Mouse (Mus musculus) liver, embryonic 13.5 days (tissue): ENCODE measurements at regions not wholly inside any gene's neighbourhood (a gene's known extent, or its start where the extent isn't known, plus 50 kb on each side); places are given as distances from the start of the nearest gene placed in this dataset.
"Not testable (repeated sequence)": the region's sequence is repeated elsewhere in the genome, so short reads cannot be mapped to it uniquely, and the experiment has no call there.

Experiments
- ATAC-seq: fragments of 200-750 bp; cut with Nextera tagmentation; 2 replicates; pipeline ENCODE4 v1.8.0; 2017; ENCODE audit warnings: low read depth, mild to moderate bottlenecking, moderate number of reproducible peaks, moderate library complexity
- DNase-seq: peaks from one replicate; pipeline ENCODE4 v3.0.0; 2022
- H3K27ac ChIP-seq: fragments of 300-500 bp; sonication (generic); 2 replicates; pipeline ENCODE4 v1.5.1; 2015; ENCODE audit warnings: moderate library complexity, mild to moderate bottlenecking, inconsistent platforms
- H3K27me3 ChIP-seq: fragments of 300-500 bp; sonication (generic); 2 replicates; pipeline ENCODE4 v1.6.1; 2015; ENCODE audit warnings: mild to moderate bottlenecking, inconsistent platforms
- H3K36me3 ChIP-seq: fragments of 300-500 bp; sonication (generic); 2 replicates; pipeline ENCODE4 v1.6.1; 2015; ENCODE audit warnings: mild to moderate bottlenecking, inconsistent platforms
- H3K4me1 ChIP-seq: fragments of 300-500 bp; sonication (generic); replicated peaks from 2 replicates; pipeline ENCODE4 v1.6.1; 2015; ENCODE audit warnings: inconsistent platforms
- H3K4me2 ChIP-seq: fragments of 300-500 bp; sonication (generic); 2 replicates; pipeline ENCODE4 v1.6.1; 2015; ENCODE audit warnings: inconsistent platforms, mild to moderate bottlenecking, moderate library complexity
- H3K4me3 ChIP-seq: fragments of 300-500 bp; sonication (generic); replicated peaks from 2 replicates; pipeline ENCODE4 v1.5.1; 2015; ENCODE audit warnings: mild to moderate bottlenecking, inconsistent platforms
- H3K9ac ChIP-seq: fragments of 300-500 bp; sonication (generic); 2 replicates; pipeline ENCODE4 v1.6.1; 2015; ENCODE audit warnings: mild to moderate bottlenecking, inconsistent platforms
- H3K9me3 ChIP-seq: fragments of 300-500 bp; sonication (generic); replicated peaks from 2 replicates; pipeline ENCODE4 v1.6.1; 2016; ENCODE audit warnings: inconsistent platforms
- WGBS: fragments of 180-500 bp; shearing (Covaris S2); methylation state at CpG from one replicate; pipeline ENCODE4 v1.1.7; 2015; ENCODE audit not compliant: insufficient replicate concordance; 5-methylcytosine and 5-hydroxymethylcytosine counted together

DNA sequence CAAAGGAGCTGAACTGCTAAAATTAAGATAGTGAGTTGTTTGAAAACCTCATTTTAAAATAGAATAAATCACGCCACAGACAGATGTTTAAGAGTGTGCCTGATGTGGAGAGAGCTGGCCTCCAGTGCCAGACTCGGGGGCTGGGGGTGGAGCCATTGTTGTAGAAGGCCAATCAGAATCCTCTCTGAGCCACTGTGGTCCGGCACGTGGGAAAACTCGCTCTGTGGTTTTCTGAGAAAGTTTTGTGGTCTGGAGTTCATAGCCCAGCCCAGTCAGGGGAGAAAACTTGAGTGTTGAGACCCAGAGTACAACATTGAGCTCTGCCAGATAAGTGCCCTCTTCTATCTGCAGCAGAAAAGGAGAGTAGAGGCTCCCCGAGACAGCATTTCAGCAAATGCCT is 463.7 kb upstream of the Sall1 start:
- no peaks in the 10 kb centered on the region for H3K4me1 ChIP-seq
- ATAC-seq (no peak), DNase-seq (no peak)
- 17% methylated on average over 6 of the region's 6 CpGs for WGBS
- no peak overlapping the region for H3K4me2 ChIP-seq
- no peaks in the 10 kb centered on the region for H3K27me3 ChIP-seq
- no peak overlapping the region for H3K9ac ChIP-seq
- H3K9me3 ChIP-seq = no peaks in the 10 kb centered on the region
- H3K36me3 ChIP-seq = no peaks in the 10 kb centered on the region
- H3K27ac ChIP-seq = no peak overlapping the region
- no peak overlapping the region for H3K4me3 ChIP-seq

DNA sequence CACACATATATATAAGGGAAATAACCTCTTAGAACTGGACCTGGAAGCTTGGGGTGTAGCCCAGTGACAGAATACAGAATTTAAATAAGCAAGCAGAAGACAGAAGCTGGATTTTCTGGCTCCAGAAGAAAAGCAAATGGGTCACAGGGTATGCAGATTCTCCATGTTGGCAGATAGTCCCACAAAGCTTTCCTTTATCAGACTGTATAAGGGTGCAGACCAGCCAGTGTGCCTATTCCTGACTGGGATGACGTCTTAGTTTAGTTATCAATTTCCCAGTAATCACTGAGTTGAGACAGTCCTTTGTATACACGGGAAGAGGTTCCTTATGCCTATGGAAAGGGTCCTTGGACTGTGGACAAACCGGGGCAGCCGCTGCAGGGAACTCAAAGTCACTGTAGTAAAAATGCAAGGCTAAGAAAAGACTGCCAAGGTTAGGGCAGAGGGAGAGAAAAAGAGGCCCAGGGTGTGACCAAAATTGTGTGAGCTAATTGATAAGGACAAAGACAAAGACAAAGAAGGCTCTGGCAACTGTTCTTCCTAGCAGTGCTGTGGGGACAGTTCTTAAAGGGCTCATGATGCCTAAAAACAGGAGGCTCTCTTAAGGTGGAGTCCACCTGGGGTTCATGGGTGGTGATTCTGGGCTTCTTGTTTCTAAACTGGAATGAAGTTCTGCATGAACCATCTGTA is 459.7 kb upstream of the Sall1 start:
- ATAC-seq (0 out of 2 replicates have a peak, but pooled peaks have one; percentile 71), DNase-seq (no peak)
- Histone ChIP-seq H3K27ac (no peak overlapping the region), H3K27me3 (no peaks in the 10 kb centered on the region), H3K9ac (no peak overlapping the region), H3K4me2 (no peak overlapping the region), H3K4me3 (no peak overlapping the region), H3K9me3 (no peaks in the 10 kb centered on the region), H3K36me3 (no peaks in the 10 kb centered on the region), H3K4me1 (no peaks in the 10 kb centered on the region)
- 34% methylated on average over 4 of the region's 4 CpGs for WGBS

DNA sequence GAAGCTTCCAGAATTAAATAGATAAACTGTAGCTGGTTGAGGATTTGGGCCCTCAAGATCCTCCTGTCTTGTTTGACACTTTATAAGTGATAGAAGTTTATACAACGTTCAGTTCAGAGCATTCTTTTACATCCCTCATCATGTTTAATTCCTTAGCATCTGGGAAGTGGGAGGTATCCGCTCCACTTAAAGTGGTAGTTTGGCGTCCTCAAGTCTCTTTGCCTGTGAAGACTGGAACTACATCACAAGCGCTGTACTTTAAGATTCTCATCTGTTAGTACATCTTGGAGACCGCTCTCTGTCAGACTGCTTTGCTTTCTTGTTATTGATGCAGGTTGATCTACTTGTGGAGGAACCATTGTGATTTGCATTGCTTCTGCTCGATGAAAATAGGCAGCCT is 459.1 kb upstream of the Sall1 start:
- H3K9me3 ChIP-seq = no peaks in the 10 kb centered on the region
- 75% methylated on average over 6 of the region's 6 CpGs for WGBS
- H3K36me3 ChIP-seq = no peaks in the 10 kb centered on the region
- DNase-seq = no peak
- H3K4me1 ChIP-seq = no peaks in the 10 kb centered on the region
- no peak overlapping the region for H3K4me2 ChIP-seq
- H3K9ac ChIP-seq = no peak overlapping the region
- H3K4me3 ChIP-seq = no peak overlapping the region
- no peak for ATAC-seq
- H3K27ac ChIP-seq = no peak overlapping the region
- H3K27me3 ChIP-seq = no peaks in the 10 kb centered on the region

DNA sequence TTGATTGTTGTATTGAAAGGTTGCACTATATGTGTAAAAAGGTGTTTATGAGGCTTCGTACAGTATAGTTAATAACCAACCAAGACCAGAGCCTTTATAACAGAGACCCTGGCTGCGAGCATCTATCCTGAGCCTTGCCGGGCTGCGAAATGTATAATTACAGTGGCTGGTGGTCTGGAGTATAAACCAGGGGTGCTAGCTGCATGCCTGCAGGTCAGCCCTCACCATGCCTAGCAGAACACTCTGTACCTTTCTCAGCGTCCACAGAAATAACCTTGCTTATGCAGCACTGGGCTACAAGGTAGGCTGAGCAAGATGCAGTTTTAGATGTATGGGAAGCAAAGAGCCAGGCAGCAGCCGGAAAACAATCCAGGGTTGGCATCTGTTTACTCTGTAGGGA is 457.8 kb upstream of the Sall1 start:
- no peak overlapping the region for H3K4me2 ChIP-seq
- H3K9me3 ChIP-seq = no peaks in the 10 kb centered on the region
- no peak overlapping the region for H3K9ac ChIP-seq
- H3K4me3 ChIP-seq = no peak overlapping the region
- 66% methylated on average over 6 of the region's 6 CpGs for WGBS
- no peaks in the 10 kb centered on the region for H3K4me1 ChIP-seq
- no peak for ATAC-seq
- no peaks in the 10 kb centered on the region for H3K27me3 ChIP-seq
- DNase-seq = no peak
- no peak overlapping the region for H3K27ac ChIP-seq
- no peaks in the 10 kb centered on the region for H3K36me3 ChIP-seq

DNA sequence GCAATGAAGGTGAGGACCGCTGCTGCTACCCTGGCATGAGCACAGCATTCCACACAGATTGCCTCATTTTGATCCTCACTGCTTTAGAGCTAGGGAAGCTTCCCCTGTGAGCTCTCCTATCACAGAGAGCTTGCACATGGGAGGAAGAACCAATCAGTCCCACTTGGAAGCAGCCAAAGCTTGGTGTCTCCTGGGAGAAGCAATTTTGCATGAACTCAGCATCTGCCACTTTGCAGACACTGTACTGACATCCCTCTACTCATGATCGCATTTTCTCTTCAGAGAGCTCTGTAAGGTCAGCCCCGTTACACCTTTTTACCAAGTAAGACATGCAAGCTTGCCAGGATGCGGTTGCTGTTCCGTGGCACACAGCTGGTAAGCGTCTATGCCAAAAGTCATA is 455.9 kb upstream of the Sall1 start:
- ATAC-seq (no peak), DNase-seq (no peak)
- Histone ChIP-seq H3K36me3 (no peaks in the 10 kb centered on the region), H3K9ac (no peak overlapping the region), H3K9me3 (no peaks in the 10 kb centered on the region), H3K4me1 (no peaks in the 10 kb centered on the region), H3K4me2 (no peak overlapping the region), H3K27ac (no peak overlapping the region), H3K4me3 (no peak overlapping the region), H3K27me3 (no peaks in the 10 kb centered on the region)
- WGBS = 72% methylated on average over 6 of the region's 6 CpGs

DNA sequence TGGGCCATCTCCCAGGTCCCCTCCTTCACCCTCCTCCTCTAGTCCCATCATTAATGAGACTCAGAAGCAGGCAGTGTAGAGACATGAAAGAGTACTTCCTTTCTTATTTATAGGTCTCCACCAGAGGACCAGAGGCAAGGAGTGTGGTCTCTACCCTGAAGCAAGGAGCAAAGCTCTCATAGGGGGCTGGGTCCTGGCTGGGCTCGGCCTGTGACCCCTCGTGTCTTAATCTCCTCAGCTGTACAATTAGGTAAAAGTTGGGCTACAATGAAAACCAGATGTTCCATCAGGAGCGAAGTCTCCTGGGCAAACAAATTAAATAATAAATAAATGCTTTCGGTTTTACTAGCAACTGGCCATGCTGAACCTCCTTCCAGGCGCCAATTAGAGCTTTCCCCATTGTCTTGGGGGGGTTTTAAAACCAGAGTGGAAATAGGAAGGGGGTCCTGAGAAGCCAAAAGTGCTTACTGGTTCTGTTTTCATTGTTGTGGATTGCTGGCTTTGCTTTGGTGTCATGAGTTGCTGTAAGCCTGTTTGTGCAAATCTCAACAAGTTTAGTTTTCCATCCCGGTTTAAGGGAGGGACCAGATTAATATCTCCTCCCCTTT is 454.2 kb upstream of the Sall1 start:
- no peaks in the 10 kb centered on the region for H3K4me1 ChIP-seq
- no peak overlapping the region for H3K4me2 ChIP-seq
- H3K9ac ChIP-seq = no peak overlapping the region
- no peak for ATAC-seq
- H3K27me3 ChIP-seq = no peaks in the 10 kb centered on the region
- no peaks in the 10 kb centered on the region for H3K36me3 ChIP-seq
- no peak overlapping the region for H3K27ac ChIP-seq
- WGBS = 58% methylated on average over 6 of the region's 6 CpGs
- no peak for DNase-seq
- no peaks in the 10 kb centered on the region for H3K9me3 ChIP-seq
- H3K4me3 ChIP-seq = no peak overlapping the region

DNA sequence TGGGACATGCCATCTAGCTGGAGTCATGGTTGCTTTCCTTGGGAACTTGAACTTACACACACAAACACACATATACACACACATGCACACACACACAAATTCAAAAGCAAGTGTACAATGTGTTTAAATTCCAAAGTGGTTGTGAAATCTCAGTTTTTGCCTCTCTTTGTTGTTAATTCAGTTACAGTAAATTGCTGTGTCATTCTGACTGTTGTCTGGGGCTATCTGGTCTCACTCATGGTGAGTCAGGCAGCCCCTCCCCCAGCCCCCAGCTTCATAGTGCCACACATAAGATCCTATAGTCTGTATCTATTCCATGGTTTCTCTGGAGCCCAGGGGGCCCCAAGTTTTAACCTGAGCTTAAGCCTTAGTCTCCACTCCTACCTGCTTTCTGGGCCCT is 448.4 kb upstream of the Sall1 start:
- Histone ChIP-seq H3K36me3 (no peaks in the 10 kb centered on the region), H3K4me1 (no peaks in the 10 kb centered on the region), H3K9me3 (no peaks in the 10 kb centered on the region), H3K4me2 (no peak overlapping the region), H3K27me3 (no peaks in the 10 kb centered on the region), H3K9ac (no peak overlapping the region), H3K4me3 (no peak overlapping the region), H3K27ac (no peak overlapping the region)
- DNase-seq (no peak), ATAC-seq (no peak)

DNA sequence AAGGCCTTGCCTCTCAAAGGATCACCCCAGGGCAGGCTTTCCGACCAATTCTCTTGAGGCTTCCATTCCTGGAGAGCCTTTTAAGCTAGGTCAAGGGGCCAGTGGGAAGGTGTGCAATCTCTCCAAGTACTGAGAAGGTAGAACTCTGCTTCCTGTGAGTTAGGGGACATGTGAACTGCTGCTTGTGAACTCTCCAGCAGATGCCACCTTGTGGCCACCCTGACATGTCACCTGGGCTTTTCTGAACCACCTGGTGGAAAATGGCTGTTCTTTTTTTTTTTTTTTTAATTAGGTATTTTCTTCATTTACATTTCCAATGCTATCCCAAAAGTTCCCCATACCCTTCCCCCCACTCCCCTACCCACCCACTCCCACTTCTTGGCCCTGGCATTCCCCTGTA is 438.5 kb upstream of the Sall1 start:
- H3K4me2 ChIP-seq, H3K27me3 ChIP-seq, H3K36me3 ChIP-seq, DNase-seq, H3K27ac ChIP-seq, H3K4me3 ChIP-seq, H3K4me1 ChIP-seq, ATAC-seq, H3K9me3 ChIP-seq, H3K9ac ChIP-seq: not testable (repeated sequence)
- WGBS = 58% methylated on average over 1 of the region's 1 CpGs

DNA sequence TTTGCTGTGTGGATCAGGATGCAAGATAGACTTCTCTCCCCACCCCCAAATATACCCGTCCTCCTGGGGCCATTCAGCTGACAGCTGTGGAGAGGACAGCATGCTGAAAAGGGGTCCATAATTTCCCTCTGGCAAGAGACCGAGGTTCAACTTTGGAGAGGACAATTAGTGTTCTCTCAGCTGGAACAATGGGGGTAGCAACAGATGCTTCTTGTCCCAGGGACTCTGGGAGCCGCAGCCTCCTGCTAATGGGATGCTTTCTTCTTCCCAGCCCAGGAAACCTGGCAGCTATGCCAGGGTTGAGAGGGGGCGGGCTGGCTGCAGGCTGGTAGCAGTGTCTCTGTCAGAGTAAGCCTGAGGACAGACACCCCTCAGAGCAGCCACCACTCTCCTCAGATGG is 433.0 kb upstream of the Sall1 start:
- Histone ChIP-seq H3K9me3 (no peaks in the 10 kb centered on the region), H3K9ac (no peak overlapping the region), H3K36me3 (no peaks in the 10 kb centered on the region), H3K27me3 (no peaks in the 10 kb centered on the region), H3K4me2 (no peak overlapping the region), H3K4me1 (no peaks in the 10 kb centered on the region), H3K4me3 (no peak overlapping the region), H3K27ac (no peak overlapping the region)
- ATAC-seq = no peak
- DNase-seq = no peak
- WGBS = 61% methylated on average over 4 of the region's 4 CpGs

DNA sequence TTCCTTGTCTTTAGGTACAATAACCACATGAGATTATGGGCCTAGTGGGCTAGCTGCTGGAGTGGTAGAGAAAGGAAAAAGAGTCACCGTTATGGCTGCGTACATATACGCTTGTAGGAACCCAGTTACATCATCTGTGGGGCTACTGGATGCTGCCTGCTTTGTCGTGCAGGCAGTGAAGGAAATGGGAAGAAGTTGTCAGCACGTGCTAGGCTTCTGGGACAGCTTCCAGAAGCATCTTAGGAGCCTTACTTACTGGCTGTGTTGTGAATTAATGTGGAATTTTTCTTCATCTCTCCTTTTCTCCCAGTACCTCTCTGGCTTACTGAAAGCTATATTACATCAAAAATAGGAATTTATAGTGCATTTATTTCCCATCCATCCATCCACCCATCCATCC is 427.2 kb upstream of the Sall1 start:
- 60% methylated on average over 5 of the region's 5 CpGs for WGBS

DNA sequence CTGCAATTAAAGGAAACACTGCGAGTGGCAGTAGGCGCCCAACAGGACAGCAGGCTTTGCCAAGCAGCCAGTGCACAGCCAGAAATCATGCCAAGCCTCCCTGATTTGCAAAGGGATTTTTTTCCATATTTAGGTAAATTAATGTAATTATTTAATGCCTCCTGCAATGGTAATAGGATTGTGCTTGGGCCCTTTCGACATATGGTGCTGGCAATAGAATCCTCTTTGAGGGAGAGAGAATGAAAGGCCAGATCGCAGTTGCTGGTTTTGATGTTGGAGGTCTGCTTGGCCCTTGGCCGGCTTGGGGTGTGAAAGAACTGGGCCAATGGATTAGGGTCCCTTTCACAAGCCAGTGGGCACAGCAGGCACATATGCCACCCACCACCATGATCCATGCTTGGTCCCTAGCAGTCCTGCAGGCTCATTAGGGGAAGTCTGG is 424.8 kb upstream of the Sall1 start:
- ATAC-seq (no peak), DNase-seq (no peak)
- no peak overlapping the region for H3K4me2 ChIP-seq
- no peaks in the 10 kb centered on the region for H3K27me3 ChIP-seq
- no peak overlapping the region for H3K9ac ChIP-seq
- WGBS = 67% methylated on average over 5 of the region's 5 CpGs
- no peak overlapping the region for H3K4me3 ChIP-seq
- no peak overlapping the region for H3K27ac ChIP-seq
- no peaks in the 10 kb centered on the region for H3K36me3 ChIP-seq
- H3K4me1 ChIP-seq = no peaks in the 10 kb centered on the region
- H3K9me3 ChIP-seq = no peaks in the 10 kb centered on the region

More for the DNA sequence above, 427.2 kb upstream of the Sall1 start:
- Histone ChIP-seq H3K27me3 (no peaks in the 10 kb centered on the region), H3K4me1 (no peaks in the 10 kb centered on the region), H3K4me2 (no peak overlapping the region), H3K36me3 (no peaks in the 10 kb centered on the region), H3K4me3 (no peak overlapping the region), H3K27ac (no peak overlapping the region), H3K9ac (no peak overlapping the region), H3K9me3 (no peaks in the 10 kb centered on the region)
- no peak for ATAC-seq
- DNase-seq = no peak

DNA sequence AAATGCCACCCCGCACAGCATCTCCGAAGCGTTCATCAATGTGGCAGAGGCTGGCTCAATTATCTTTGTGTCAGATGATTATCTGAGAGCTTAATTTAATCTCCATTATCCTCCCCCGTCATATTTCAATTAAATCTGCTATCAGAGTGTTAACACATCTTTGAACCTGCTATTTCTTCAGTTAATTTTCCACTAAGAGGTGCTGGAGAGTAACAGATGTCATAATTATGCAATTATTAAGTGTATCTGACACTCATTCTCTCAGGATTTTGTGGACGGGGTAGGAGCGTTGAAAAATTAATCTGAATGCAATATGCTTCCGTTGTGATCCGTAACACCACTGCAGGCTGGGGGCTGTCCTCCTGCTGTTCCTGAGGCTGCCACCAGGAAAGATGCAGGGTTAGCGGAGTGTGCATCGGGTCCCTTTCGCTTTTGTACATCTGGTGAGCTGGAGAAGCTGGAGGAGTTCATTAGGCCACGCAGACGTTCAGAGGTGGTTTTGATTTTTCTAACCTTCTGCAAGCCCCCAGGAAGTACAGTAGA is 421.3 kb upstream of the Sall1 start:
- Histone ChIP-seq H3K27me3 (no peaks in the 10 kb centered on the region), H3K9me3 (no peaks in the 10 kb centered on the region), H3K9ac (no peak overlapping the region), H3K4me2 (no peak overlapping the region), H3K4me1 (no peaks in the 10 kb centered on the region), H3K36me3 (no peaks in the 10 kb centered on the region), H3K4me3 (no peak overlapping the region), H3K27ac (no peak overlapping the region)
- ATAC-seq = no peak
- no peak for DNase-seq
- 75% methylated on average over 13 of the region's 13 CpGs for WGBS
